Mouse (Mus musculus) myocyte (in vitro differentiated cells): ENCODE measurements at regions not wholly inside any gene's neighbourhood (a gene's known extent, or its start where the extent isn't known, plus 50 kb on each side); places are given as distances from the start of the nearest gene placed in this dataset.
A peak's percentile ranks its signal among the peaks of the same experiment; 100 is the strongest.

Source experiments
- H3K27me3 ChIP-seq: one replicate; pipeline ENCODE4 v1.6.1; 2011; ENCODE audit not compliant: control insufficient read depth, insufficient read depth, insufficient read length
- H3K36me3 ChIP-seq: one replicate; pipeline ENCODE4 v1.6.1; 2011; ENCODE audit not compliant: control insufficient read depth, insufficient read depth
- H3K4me2 ChIP-seq: one replicate; pipeline ENCODE4 v1.6.1; 2011; ENCODE audit warnings: low read depth, control low read depth
- H3K4me3 ChIP-seq: one replicate; pipeline ENCODE4 v1.5.1; 2011; ENCODE audit warnings: mild to moderate bottlenecking, control low read depth, moderate library complexity
- H3K79me2 ChIP-seq: one replicate; pipeline ENCODE4 v1.6.1; 2011; ENCODE audit not compliant: control insufficient read depth, insufficient read depth
- H3ac ChIP-seq: one replicate; pipeline ENCODE4 v1.6.1; 2011; ENCODE audit not compliant: control insufficient read depth, insufficient read length
- CEBPB ChIP-seq: IDR thresholded peaks from 2 replicates; pipeline ENCODE4 v1.6.1; 2011; ENCODE audit warnings: mild to moderate bottlenecking, moderate library complexity; ENCODE audit not compliant: poor library complexity, insufficient read depth, severe bottlenecking
- E2F4 ChIP-seq: IDR thresholded peaks from one replicate; pipeline ENCODE4 v1.6.1; 2011; ENCODE audit warnings: mild to moderate bottlenecking, control low read depth, moderate library complexity; ENCODE audit not compliant: insufficient read depth
- MAX ChIP-seq: IDR thresholded peaks from one replicate; pipeline ENCODE4 v1.6.1; 2011; ENCODE audit warnings: low read depth, mild to moderate bottlenecking, control low read depth
- MYOD1 ChIP-seq, 3 experiments: IDR thresholded peaks; one replicate each; pipeline ENCODE4 v1.6.1; 2011; ENCODE audit warnings: control low read depth in 2 of 3, low read depth in 2 of 3, mild to moderate bottlenecking in 2 of 3, moderate library complexity in 1 of 3; ENCODE audit not compliant: insufficient read length in 2 of 3, control insufficient read depth in 1 of 3
- MYOG ChIP-seq, 3 experiments: IDR thresholded peaks; one replicate each; pipeline ENCODE4 v1.6.1; 2011; ENCODE audit warnings: control low read depth in 2 of 3, low read depth in 2 of 3, mild to moderate bottlenecking in 2 of 3; ENCODE audit not compliant: insufficient read length in 2 of 3, control insufficient read depth in 1 of 3, insufficient read depth in 1 of 3
- POLR2A ChIP-seq: IDR thresholded peaks from one replicate; pipeline ENCODE4 v1.6.1; 2011; ENCODE audit warnings: low read depth, mild to moderate bottlenecking, control low read depth, moderate library complexity; ENCODE audit not compliant: insufficient read length
- POLR2AphosphoS2 ChIP-seq: IDR thresholded peaks from one replicate; pipeline ENCODE4 v1.6.1; 2011; ENCODE audit warnings: low read depth, control low read depth; ENCODE audit not compliant: insufficient read length
- REST ChIP-seq: IDR thresholded peaks from one replicate; pipeline ENCODE4 v1.6.1; 2011; ENCODE audit warnings: mild to moderate bottlenecking, control low read depth, moderate library complexity; ENCODE audit not compliant: insufficient read depth, insufficient read length
- SRF ChIP-seq: IDR thresholded peaks from one replicate; pipeline ENCODE4 v1.6.1; 2011; ENCODE audit warnings: low read depth; ENCODE audit not compliant: control insufficient read depth, insufficient read length
- TCF12 ChIP-seq: IDR thresholded peaks from one replicate; pipeline ENCODE4 v1.6.1; 2011; ENCODE audit warnings: mild to moderate bottlenecking, control low read depth; ENCODE audit not compliant: poor library complexity, insufficient read depth, severe bottlenecking
- TCF3 ChIP-seq: IDR thresholded peaks from one replicate; pipeline ENCODE4 v1.6.1; 2011; ENCODE audit warnings: low read depth, control low read depth; ENCODE audit not compliant: insufficient read length
- USF1 ChIP-seq: IDR thresholded peaks from one replicate; pipeline ENCODE4 v1.6.1; 2011; ENCODE audit warnings: low read depth, mild to moderate bottlenecking, control low read depth, moderate library complexity

GRCm38 (mm10) chr8:33997676-33998075 lies 113.9 kb downstream of the Gm10131 start:
- Histone ChIP-seq H3K4me2 (peak overlapping the region; percentile 24), H3K79me2 (no peaks in the 10 kb centered on the region), H3K4me3 (no peak overlapping the region), H3K36me3 (no peaks in the 10 kb centered on the region), H3ac (no peak overlapping the region), H3K27me3 (no peaks in the 10 kb centered on the region)
- TF ChIP-seq TCF12 (no peak), MAX (no peak)

- H3K4me2 ChIP-seq = no peak overlapping the region
- no peaks in the 10 kb centered on the region for H3K36me3 ChIP-seq
- H3ac ChIP-seq = no peak overlapping the region
- H3K4me3 ChIP-seq = no peak overlapping the region
- TF ChIP-seq POLR2AphosphoS2 (no peak), CEBPB (no peak), E2F4 (no peak), MYOG (IDR thresholded peaks at IDR 0.05; ENCODE audit: control insufficient read depth in 1 of 3, insufficient read depth in 1 of 3, insufficient read length in 2 of 3, low read depth in 2 of 3) (no peak), USF1 (no peak), TCF12 (no peak), SRF (no peak), MYOD1 (IDR thresholded peaks at IDR 0.05; ENCODE audit: control insufficient read depth in 1 of 3, insufficient read length in 2 of 3, low read depth in 2 of 3) (no peak), TCF3 (no peak), POLR2A (no peak), MAX (no peak), REST (no peak)
- H3K27me3 ChIP-seq = no peaks in the 10 kb centered on the region
- no peaks in the 10 kb centered on the region for H3K79me2 ChIP-seq
Measured at GRCm38 (mm10) chr8:33992946-33993345, 118.6 kb downstream of the Gm10131 start.

GRCm38 (mm10) chr8:33991917-33992875 lies 119.3 kb downstream of the Gm10131 start:
- Histone ChIP-seq H3K36me3 (no peaks in the 10 kb centered on the region), H3K4me3 (no peak overlapping the region), H3K4me2 (no peak overlapping the region), H3ac (no peak overlapping the region), H3K27me3 (no peaks in the 10 kb centered on the region), H3K79me2 (no peaks in the 10 kb centered on the region)
- TF ChIP-seq MYOG (IDR thresholded peaks at IDR 0.05; ENCODE audit: control insufficient read depth in 1 of 3, insufficient read depth in 1 of 3, insufficient read length in 2 of 3, low read depth in 2 of 3) (no peak), MAX (no peak), CEBPB (no peak), POLR2AphosphoS2 (no peak), USF1 (no peak), REST (no peak), TCF12 (no peak), MYOD1 (IDR thresholded peaks at IDR 0.05; ENCODE audit: control insufficient read depth in 1 of 3, insufficient read length in 2 of 3, low read depth in 2 of 3) (no peak), E2F4 (no peak)

- TF ChIP-seq SRF (no peak), MYOD1 (IDR thresholded peaks at IDR 0.05; ENCODE audit: control insufficient read depth in 1 of 3, insufficient read length in 2 of 3, low read depth in 2 of 3) (no peak), USF1 (no peak), TCF12 (no peak), MYOG (IDR thresholded peaks at IDR 0.05; ENCODE audit: control insufficient read depth in 1 of 3, insufficient read depth in 1 of 3, insufficient read length in 2 of 3, low read depth in 2 of 3) (no peak), POLR2A (no peak), MAX (no peak), CEBPB (no peak), E2F4 (no peak), TCF3 (no peak), REST (no peak), POLR2AphosphoS2 (no peak)
- Histone ChIP-seq H3K4me2 (no peak overlapping the region), H3ac (no peak overlapping the region), H3K27me3 (no peaks in the 10 kb centered on the region), H3K4me3 (no peak overlapping the region), H3K79me2 (no peaks in the 10 kb centered on the region), H3K36me3 (no peaks in the 10 kb centered on the region)
Measured at GRCm38 (mm10) chr8:33991165-33991916, 120.2 kb downstream of the Gm10131 start.
